Mouse (Mus musculus): ENCODE data around the gene Agap1.
A peak's percentile ranks its signal among the peaks of the same experiment; 100 is the strongest.

- TF ChIP-seq CTCF (IDR thresholded peaks at IDR 0.05; ENCODE audit: low read depth) (peak; percentile 44), EP300 (optimal IDR thresholded peaks at IDR 0.05) (no peak)
Observed at GRCm38 (mm10) chr1:89860017-89860730, 405.6 kb downstream of the Agap1 start.

All from stomach, postnatal 0 days (tissue).